Mouse (Mus musculus) T-helper 2 cell (primary cell): Measurements from ENCODE around the gene Meaf6.

ENCODE experiments used
- in situ Hi-C: fragments of 300-600 bp; cut with MboI, MseI; formaldehyde crosslinking; loops from one replicate; pipeline ENCODE4 v1.15.1; 2025; ENCODE audit warnings: high pct_unique_total_duplicates

The Meaf6 gene

DNA sequence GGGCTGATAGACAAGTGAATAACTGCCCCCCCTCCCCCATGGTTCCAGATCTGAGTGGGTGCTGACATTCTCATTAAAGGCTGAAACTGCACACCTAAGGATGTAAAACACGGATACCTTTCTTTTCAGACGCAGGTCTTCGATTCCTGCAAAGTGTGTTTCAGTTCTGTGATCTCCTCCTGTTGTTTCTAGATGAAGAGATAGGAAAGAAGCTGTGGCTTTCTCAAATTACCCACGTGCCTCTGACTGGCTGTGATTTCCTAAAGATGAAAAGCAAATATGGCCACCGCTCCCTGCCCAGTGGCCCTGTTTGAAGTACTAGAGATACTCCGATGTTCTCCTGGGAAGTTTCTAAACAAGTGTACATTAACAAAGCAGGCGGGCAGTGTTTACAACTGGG, 53.4 kb downstream of the Meaf6 start:
- in situ Hi-C loops: no loop called here

DNA sequence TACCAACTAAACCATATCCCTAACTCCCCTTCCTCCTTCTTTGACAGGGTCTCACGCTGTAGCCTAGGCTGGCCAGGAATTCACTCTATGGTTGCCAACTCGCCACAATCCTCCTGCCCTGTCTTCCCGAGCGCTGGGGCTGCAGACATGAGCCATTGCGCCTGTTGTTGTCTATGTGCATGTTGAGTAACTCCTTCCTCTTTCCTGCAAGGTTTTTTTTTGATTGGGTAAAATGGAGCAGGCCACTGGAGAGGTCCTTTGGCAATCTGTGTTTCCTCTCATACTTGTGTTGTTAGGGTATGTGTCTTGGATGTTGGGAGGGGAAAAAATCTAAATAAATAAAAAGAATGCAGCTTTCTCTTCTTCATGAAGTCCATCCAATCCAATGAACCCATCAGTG, 59.3 kb downstream of the Meaf6 start:
- in situ Hi-C loops: no loop called here

GRCm38 (mm10) chr4:125144627-125145026, 59.7 kb downstream of the Meaf6 start:
- in situ Hi-C loops: no loop called here

- in situ Hi-C loops: no loop called here
Measured at GRCm38 (mm10) chr4:125145213-125145612, 60.3 kb downstream of the Meaf6 start.

GRCm38 (mm10) chr4:125147970-125148369, 63.0 kb downstream of the Meaf6 start:
- in situ Hi-C loops: no loop called here

DNA sequence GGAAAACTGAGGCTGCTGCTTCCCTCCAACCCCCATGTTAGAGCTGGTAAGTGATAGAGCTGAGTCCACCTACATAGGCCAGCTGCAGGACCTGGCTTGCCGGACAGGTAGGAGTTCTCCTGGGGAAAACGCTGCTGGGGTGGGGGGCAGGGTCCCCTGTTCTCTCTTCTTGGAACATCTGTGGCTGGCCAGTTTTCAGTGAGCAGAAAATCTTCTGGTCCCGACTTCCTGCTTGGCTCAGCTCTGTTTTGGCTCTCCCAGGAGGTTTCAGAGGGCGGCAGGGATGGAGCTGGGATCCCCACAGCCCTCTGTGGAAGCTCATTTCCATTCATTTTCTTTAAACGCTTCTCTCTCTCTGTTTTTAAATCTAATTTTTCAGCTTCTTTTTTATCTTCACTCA, 64.5 kb downstream of the Meaf6 start:
- in situ Hi-C loops: no loop called here

DNA sequence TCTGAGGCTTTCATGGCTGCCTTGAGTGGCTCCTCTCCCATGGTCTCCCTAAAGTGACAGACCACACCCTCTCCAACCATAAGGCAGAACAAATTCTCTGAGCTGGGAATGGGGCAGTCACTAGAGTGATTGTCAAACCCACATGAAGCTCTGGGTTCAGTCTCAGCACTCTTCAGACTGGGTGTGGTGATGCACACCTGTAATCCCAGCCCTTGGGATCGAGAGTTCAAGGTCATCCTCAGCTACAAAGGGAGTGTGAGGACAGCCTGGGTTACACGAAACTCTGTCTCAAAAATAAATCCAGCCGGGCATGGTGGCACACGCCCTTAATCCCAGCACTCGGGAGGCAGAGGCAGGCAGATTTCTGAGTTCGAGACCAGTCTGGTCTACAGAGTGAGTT, 67.5 kb downstream of the Meaf6 start:
- in situ Hi-C loops: no loop called here

DNA sequence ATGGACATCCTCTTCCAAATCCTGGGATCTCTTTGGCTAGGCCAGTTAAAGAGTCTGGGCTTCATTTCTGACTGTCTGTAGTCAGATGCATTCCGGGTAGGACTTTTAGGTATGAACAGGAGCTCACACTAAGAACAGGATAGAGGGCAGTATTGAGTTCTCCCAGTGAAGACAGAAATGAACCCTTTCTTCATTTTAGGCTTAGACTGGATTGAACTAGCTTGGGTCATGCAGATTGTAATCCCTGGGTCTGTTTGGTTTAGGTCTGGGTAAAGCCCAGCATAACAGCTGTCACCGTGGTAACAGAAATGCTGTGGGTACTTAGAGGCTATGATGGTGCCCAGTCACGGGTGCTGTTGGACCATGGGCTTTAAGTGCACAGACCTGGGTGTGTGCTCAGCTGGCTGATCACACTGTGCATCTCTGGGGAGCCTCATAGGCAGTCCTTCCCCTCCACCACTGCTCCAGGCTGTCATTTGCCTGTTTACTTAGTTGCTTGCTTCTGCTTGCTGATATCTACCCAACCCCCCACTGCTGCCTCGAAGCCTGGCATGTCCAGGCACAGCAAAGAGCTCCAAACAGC, 68.8 kb downstream of the Meaf6 start:
- in situ Hi-C loops: no loop called here

DNA sequence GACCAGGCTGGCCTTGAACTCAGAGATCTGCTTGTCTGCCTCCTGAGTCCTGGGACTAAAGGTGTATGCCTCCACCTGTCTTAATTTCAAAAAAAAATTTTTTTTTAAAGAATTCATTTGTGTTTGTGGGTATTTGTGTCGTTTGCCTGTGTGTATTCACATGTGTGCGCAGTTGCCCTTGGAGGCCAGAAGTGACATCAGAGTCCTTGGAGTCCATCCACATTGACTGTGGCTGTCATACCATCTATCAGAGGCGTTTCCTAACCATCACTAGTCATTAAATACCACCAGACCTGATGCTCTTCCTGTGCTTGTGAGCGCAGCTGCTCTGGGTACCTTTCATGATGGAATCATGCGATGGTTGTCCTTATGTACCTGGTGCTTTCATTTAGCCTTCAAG, 70.7 kb downstream of the Meaf6 start:
- in situ Hi-C loops: no loop called here

DNA sequence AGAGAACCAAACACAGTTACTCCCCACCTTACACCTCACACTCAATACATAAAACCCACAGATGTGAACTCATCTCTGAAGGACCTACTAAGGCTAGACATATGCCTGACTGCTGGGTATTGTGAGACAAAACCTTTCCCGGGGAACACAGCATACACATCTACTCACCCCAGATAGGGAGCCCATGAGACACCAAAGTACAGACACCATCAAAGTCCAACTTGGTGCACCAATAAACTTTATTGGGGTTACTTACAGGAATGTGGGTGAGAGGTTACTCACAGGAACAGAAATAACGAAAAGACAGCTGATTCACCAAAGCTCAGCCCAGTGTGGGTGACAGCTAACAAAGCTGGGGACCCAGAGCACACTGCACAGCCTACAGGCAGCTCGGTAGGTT, 72.4 kb downstream of the Meaf6 start:
- in situ Hi-C loops: no loop called here

DNA sequence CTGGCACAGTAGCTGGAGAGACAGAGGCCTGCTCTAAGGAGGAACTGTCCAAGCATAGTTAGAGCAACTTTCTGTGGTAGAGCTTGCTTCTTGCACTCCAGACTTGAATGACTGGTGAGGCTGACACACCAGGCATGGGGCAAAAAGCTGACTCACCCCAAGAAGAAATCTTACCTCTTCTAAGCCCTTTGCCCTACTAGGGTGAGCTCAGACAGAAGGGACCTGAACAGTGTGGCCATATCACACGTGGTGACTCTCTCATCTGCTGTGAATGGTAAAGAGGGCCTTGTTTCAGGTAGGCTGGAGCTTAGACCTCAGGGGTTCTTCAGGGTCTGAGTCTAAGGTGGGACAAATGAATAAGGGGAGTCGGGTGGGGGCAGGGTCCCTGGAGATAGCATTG, 73.1 kb downstream of the Meaf6 start:
- in situ Hi-C loops: no loop called here

GRCm38 (mm10) chr4:125158581-125159317, 73.8 kb downstream of the Meaf6 start:
- in situ Hi-C loops: no loop called here

GRCm38 (mm10) chr4:125160320-125160950, 75.5 kb downstream of the Meaf6 start:
- in situ Hi-C loops: no loop called here

DNA sequence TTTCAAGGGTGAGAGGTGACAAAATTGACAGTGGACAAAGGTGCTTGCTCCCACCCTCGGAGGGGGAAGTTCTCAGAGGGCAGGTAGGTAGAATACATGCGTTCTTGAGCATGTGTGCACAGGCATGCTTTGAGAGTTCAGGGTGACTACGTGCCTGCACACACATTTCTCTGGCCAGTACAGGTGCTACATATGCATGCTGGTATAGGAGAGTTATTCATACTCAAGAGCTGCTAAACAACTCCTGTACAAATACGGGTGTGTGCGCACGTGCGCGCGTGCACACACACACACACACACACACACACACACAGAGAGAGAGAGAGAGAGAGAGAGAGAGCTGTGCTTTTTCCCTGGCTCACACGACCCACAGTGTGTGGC, 76.0 kb downstream of the Meaf6 start:
- in situ Hi-C loops: no loop called here

DNA sequence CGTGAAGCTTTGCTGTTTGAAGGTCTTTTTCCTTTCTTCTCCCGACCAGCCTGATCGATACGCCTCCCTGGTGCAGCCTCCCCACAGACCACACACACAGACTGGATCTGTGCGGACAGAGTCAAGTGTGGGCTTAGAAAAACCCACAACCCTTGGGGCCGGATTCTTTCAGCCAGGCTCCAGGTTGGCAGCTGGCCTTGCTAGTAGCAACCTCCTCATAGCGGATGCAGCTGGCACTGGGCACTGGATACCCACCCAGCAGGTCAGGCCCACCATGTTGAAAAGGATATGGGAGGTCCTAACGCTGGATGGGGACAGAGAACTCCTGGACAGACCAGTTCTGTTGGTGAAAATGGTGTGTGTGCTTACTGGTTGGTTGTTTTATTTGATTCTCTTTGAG, 76.5 kb downstream of the Meaf6 start:
- in situ Hi-C loops: no loop called here

DNA sequence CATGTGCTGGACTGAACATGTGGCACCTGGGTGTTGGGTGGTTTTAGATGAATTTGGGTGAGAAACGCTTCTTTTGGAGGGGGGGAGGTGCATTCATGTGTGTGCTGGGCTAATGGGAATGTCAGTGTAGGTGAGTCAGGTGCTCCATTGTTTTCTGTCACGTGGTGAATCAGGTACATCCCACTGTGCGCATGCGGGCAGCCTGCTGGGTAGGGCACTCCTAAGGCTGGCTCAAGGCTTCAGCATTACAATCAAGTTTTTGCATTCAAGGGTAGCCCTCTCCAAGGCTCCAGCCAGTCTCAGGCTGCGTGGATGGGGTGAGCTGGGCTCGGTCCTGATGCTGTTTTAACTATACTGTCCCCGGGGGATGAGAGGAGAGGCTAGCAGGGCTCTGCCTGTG, 77.8 kb downstream of the Meaf6 start:
- in situ Hi-C loops: no loop called here
